In the genomic region with DNA sequence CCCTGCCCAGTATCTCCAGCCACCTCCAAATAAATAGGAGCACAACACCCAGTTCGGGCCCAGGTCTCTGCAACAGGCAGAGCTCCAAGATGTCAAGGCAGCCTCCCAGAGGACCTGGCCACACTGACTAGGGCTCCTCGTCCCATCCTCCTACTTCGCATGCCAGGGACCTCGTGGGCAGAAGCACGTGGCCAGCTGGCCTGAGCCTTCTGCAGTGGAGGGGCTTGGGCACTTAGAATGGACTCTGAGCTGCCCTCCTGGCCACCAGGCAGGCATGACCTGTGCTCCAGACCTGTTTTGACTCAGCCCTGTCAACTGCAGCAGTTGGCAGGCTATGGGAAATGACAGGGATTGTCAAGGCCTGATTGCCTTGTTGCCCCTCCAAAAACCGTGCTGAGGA, we compare ENCODE assay signal across 21 mouse cellular contexts. TPM values are rescaled to one million over a fixed set of nuclear protein-coding genes. Genes with fewer than 3 reads are reported as not detected.
DNase-seq lines count a peak whose midpoint lies in the region; ATAC-seq and TF ChIP-seq lines count a peak whose summit lies in the region.
"Had no signal": no experiment of that assay in that cellular context is flagged by ENCODE, and none has a peak within 500 bp of the region (broad histone marks: within the 10 kb centered on the region; RNA-seq: fewer than 3 reads in every experiment).

No protein-coding gene starts in this region.

- H3K9ac ChIP-seq in midbrain, embryonic 11.5 days (ENCODE audit: low read length) = no peak overlapping the region
- H3K9ac ChIP-seq: forebrain, embryonic 15.5 days; heart, embryonic 13.5 days; hindbrain, embryonic 15.5 days had no signal

- peaks cover 14% of the 10 kb centered on the region for H3K4me1 ChIP-seq in midbrain, embryonic 10.5 days
- no peaks in the 10 kb centered on the region for H3K4me1 ChIP-seq in midbrain, embryonic 11.5 days (ENCODE audit: control insufficient read depth, insufficient read depth, low read length)
- H3K4me1 ChIP-seq: forebrain, embryonic 15.5 days; hindbrain, embryonic 15.5 days had no signal

- no peak overlapping the region for H3K4me2 ChIP-seq in midbrain, embryonic 11.5 days
- H3K4me2 ChIP-seq: forebrain, embryonic 15.5 days; heart, embryonic 13.5 days; hindbrain, embryonic 15.5 days had no signal

- intact Hi-C loops in gastrocnemius, adult 2 months (cut with DNase I) = no loop called here
- intact Hi-C loops in gastrocnemius, postnatal 36 days (cut with DNase I) = no loop called here

- DNase-seq in gastrocnemius, adult 2 months = no peak
- DNase-seq in gastrocnemius, postnatal 36 days = no peak
- no peak for DNase-seq in midbrain, embryonic 10.5 days (ENCODE audit: low spot score)
- no peak for DNase-seq in midbrain, embryonic 11.5 days (ENCODE audit: low spot score, missing footprints)
- DNase-seq in kidney, postnatal 25 days = peak; percentile 80 to 94
- DNase-seq in heart, adult 18-20 months = no peak
- DNase-seq: adrenal gland, postnatal 14 days; cerebellum, adult 18-20 months; cerebellum, postnatal 10 days; gastrocnemius, postnatal 10 days; heart, postnatal 36 days had no signal

- H3K9me3 ChIP-seq in midbrain, embryonic 10.5 days (replicated peaks) = no peaks in the 10 kb centered on the region; the same call in 1 of the 2 replicates
- no peaks in the 10 kb centered on the region for H3K9me3 ChIP-seq in midbrain, embryonic 11.5 days (ENCODE audit: control insufficient read depth, low read length)
- H3K9me3 ChIP-seq: embryonic facial prominence, embryonic 10.5 days; forebrain, embryonic 15.5 days; heart, embryonic 13.5 days; hindbrain, embryonic 15.5 days had no signal

- TF ChIP-seq CTCF in gastrocnemius, adult 2 months (IDR thresholded peaks at IDR 0.05) = no peak

- WGBS in midbrain, embryonic 10.5 days = 92% methylated on average over 6 of the region's 6 CpGs
- WGBS in midbrain, embryonic 11.5 days = 90% methylated on average over 6 of the region's 6 CpGs

- peak overlapping the region; percentile 21; the same call in 1 of the 2 replicates for H3K27ac ChIP-seq in gastrocnemius, adult 2 months
- H3K27ac ChIP-seq in midbrain, embryonic 10.5 days (replicated peaks) = 0 out of 2 replicates have a peak overlapping the region, but pooled peaks have one; percentile 19
- H3K27ac ChIP-seq in midbrain, embryonic 11.5 days (ENCODE audit: low read depth, low read length) = no peak overlapping the region
- H3K27ac ChIP-seq: embryonic facial prominence, embryonic 10.5 days; forebrain, embryonic 15.5 days; heart, embryonic 13.5 days; hindbrain, embryonic 15.5 days had no signal

- H3K36me3 ChIP-seq in midbrain, embryonic 10.5 days = no peaks in the 10 kb centered on the region
- no peaks in the 10 kb centered on the region for H3K36me3 ChIP-seq in midbrain, embryonic 11.5 days (ENCODE audit: control insufficient read depth, insufficient read depth, low read length)
- H3K36me3 ChIP-seq: embryonic facial prominence, embryonic 10.5 days; forebrain, embryonic 15.5 days; heart, embryonic 13.5 days; hindbrain, embryonic 15.5 days had no signal

- ATAC-seq in midbrain, embryonic 11.5 days (ENCODE audit: low FRiP score) = no peak
- no peak for ATAC-seq in megakaryocyte, adult 5-6 weeks (ENCODE audit: poor library complexity, severe bottlenecking)
- ATAC-seq: forebrain, embryonic 15.5 days had no signal

- no peak overlapping the region for H3K4me3 ChIP-seq in gastrocnemius, adult 2 months
- no peak overlapping the region for H3K4me3 ChIP-seq in midbrain, embryonic 10.5 days
- H3K4me3 ChIP-seq in midbrain, embryonic 11.5 days (ENCODE audit: low read depth, low read length) = no peak overlapping the region
- H3K4me3 ChIP-seq: embryonic facial prominence, embryonic 10.5 days; forebrain, embryonic 15.5 days; heart, embryonic 13.5 days; hindbrain, embryonic 15.5 days had no signal

- H3K27me3 ChIP-seq in midbrain, embryonic 10.5 days (ENCODE audit: low read depth, poor library complexity, severe bottlenecking) = peaks cover 7% of the 10 kb centered on the region; the same call in 1 of the 2 replicates
- H3K27me3 ChIP-seq in midbrain, embryonic 11.5 days (ENCODE audit: control insufficient read depth, insufficient read depth, low read length) = no peaks in the 10 kb centered on the region
- H3K27me3 ChIP-seq: forebrain, embryonic 15.5 days; heart, embryonic 13.5 days; hindbrain, embryonic 15.5 days had no signal

RNA-seq across cellular contexts. Expression of a gene that starts 17.7 kb away (rescaled TPM):
- under 1 TPM in 1 of 2 experiments, not detected in 1; 0.67 TPM for total RNA-seq in gastrocnemius, adult 2 months (2021)
- not detected for total RNA-seq in gastrocnemius, postnatal 36 days (2021)
- 0.57 TPM in 1 of 2 replicates, not detected in the other for polyA plus RNA-seq in midbrain, embryonic 10.5 days (2016; fragmentation: Nextera tagmentation; extraction: Ambion mirVana)
- polyA plus RNA-seq in midbrain, embryonic 11.5 days (2014; fragmentation: Nextera tagmentation; extraction: Ambion mirVana) = 0.49 TPM in 1 of 2 replicates, not detected in the other
- total RNA-seq in heart, adult 18-20 months (2021) = under 1 TPM in 1 of 2 experiments, not detected in 1; 0.57 TPM
- not detected in 2 replicates for total RNA-seq in megakaryocyte, adult 5-6 weeks (2015)
- not detected in 2 replicates for total RNA-seq in megakaryocyte, adult 5-6 weeks (2017)
- total RNA-seq: adrenal gland, adult 18-20 months; adrenal gland, postnatal 14 days; heart, postnatal 36 days; MEL had no signal
- polyA plus RNA-seq: C2C12; embryonic facial prominence, embryonic 10.5 days; embryonic facial prominence, embryonic 14.5 days; heart, postnatal 0 days; hindbrain, embryonic 15.5 days had no signal

RNA-seq across cellular contexts. Expression of a gene that starts 58.2 kb away (rescaled TPM):
- 1 to 10 TPM; 1.4 to 1.5 TPM for total RNA-seq in gastrocnemius, adult 2 months (2021)
- total RNA-seq in gastrocnemius, postnatal 36 days (2021) = 1 to 10 TPM; 1.7 to 1.9 TPM
- 5.4 and 6.8 TPM in 2 replicates for polyA plus RNA-seq in midbrain, embryonic 10.5 days (2016; fragmentation: Nextera tagmentation; extraction: Ambion mirVana)
- polyA plus RNA-seq in midbrain, embryonic 11.5 days (2014; fragmentation: Nextera tagmentation; extraction: Ambion mirVana) = 1.5 and 1.9 TPM in 2 replicates
- 1 to 10 TPM; 1.7 to 3.4 TPM for total RNA-seq in heart, adult 18-20 months (2021)
- total RNA-seq in megakaryocyte, adult 5-6 weeks (2015) = 7.9 and 8.6 TPM in 2 replicates
- total RNA-seq in megakaryocyte, adult 5-6 weeks (2017) = 6.7 and 7.5 TPM in 2 replicates

Comparison
In these comparisons a context has a peak if more than half of its experiments do, and no peak if none do; other contexts are left out.
1. DNase-seq: peak in kidney, postnatal 25 days (2 of 2); none in gastrocnemius, adult 2 months (single experiment), gastrocnemius, postnatal 36 days (0 of 2), midbrain, embryonic 10.5 days (single experiment), midbrain, embryonic 11.5 days (single experiment) and heart, adult 18-20 months (0 of 2).